Mouse (Mus musculus) ovary, postnatal 14 days (tissue): ENCODE data around the gene Cenpe.
"Not testable (repeated sequence)": the region's sequence is repeated elsewhere in the genome, so short reads cannot be mapped to it uniquely, and the experiment has no call there.

Experiments
- DNase-seq: peaks from one replicate; pipeline ENCODE4 v3.0.0; 2022; ENCODE audit warnings: low spot score

Cenpe gene

DNA sequence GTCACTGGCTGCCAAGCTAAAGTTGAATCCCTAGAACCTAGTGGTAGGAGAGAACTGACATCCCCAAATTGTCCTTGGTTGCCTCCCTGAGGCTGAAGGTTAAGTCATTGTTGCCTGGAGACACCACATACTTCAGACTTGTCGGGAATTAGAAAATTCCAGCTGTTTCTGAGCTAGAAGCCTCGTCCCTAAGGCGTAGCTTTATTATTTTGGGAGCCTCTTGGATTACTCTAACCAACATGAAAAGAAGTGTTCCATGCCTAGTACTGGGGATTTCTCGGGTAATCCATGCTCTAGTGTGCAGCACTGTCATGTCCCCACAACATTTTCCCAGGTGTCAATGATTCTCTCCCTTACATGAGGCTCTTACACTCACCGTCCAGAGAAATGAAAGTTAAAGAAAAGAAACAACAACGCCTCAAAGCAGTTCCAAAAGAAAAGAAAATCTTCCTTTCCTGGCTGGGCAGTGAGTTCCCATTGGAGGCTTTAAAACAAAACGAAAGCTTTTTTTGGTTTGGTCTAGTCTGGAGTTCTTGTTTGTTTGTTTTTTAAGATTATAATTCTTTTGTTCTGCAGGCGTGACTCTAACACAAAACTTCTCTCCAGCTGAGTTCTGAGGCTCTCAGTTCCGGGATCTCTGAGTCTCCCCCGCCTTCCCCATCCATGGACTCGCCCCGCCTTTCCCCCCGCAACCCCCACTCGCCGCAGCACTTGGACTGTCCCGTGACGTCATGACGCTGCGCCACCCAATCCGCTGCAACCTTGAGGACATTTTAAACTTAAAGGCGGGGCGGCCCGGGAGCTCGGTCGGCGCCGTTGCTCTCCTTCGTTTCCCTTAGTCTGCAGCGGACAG, at the start of gene Cenpe:
Cenpe (plus strand) TSS at position 733 of the 853 bp plus-strand sequence.
- peak; percentile 86 for DNase-seq

DNA sequence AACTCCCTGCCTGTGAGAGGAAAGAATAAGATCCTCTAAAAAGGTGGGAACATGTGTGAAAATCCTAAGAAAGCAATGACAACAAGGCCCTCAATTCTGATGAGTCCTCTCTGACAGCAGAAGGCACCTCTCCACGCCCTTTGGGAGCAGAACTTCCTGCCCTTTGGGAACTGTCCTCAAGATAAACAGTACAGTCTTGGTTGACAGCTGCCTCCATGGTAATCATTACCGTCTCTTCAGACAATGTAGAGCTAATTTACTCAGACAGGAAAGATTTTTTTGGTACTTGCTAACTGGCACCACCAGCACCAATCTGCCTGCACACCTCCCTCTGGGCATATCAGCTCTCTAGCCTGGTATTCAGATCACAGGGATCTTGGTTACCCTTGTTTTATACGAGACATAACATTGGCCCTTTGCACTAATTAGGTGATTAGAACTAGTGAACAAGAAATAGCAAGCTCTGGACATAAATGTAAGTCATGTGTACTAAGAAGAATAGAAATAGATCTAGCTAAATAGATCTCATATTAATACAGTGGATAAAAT, 40.4 kb upstream of the Cenpe start:
- DNase-seq = no peak

DNA sequence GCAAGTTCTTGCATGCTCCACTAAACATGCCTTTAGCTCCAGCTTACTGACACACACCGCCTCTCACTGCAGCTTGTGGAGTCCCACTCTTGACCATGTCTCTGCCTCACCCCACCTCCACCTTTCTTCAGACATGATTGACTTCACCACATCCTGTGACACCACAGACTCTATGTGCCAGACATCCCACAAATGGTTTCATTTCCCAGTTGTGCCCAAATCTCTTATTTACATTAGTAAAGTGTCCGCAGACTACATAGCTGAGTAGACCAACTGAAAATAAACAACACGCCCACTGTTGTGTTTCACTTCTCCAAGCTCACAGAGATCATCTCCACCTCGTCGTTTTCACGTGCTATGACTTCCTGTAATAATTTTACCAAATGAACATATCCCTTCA, 20.5 kb upstream of the Cenpe start:
- no peak for DNase-seq

DNA sequence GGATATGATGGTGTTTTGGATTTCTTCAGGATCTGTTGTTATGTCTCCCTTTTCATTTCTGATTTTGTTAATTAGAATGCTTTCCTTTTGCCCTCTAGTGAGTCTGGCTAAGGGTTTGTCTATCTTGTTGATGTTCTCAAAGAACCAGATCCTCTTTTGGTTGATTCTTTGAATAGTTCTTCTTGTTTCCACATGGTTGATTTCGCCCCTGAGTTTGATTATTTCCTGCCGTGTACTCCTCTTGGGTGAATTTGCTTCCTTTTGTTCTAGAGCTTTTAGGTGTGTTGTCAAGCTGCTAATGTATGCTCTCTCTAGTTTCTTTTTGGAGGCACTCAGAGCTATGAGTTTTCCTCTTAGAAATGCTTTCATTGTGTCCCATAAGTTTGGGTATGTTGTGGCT, 14.3 kb upstream of the Cenpe start:
- not testable (repeated sequence) for DNase-seq

DNA sequence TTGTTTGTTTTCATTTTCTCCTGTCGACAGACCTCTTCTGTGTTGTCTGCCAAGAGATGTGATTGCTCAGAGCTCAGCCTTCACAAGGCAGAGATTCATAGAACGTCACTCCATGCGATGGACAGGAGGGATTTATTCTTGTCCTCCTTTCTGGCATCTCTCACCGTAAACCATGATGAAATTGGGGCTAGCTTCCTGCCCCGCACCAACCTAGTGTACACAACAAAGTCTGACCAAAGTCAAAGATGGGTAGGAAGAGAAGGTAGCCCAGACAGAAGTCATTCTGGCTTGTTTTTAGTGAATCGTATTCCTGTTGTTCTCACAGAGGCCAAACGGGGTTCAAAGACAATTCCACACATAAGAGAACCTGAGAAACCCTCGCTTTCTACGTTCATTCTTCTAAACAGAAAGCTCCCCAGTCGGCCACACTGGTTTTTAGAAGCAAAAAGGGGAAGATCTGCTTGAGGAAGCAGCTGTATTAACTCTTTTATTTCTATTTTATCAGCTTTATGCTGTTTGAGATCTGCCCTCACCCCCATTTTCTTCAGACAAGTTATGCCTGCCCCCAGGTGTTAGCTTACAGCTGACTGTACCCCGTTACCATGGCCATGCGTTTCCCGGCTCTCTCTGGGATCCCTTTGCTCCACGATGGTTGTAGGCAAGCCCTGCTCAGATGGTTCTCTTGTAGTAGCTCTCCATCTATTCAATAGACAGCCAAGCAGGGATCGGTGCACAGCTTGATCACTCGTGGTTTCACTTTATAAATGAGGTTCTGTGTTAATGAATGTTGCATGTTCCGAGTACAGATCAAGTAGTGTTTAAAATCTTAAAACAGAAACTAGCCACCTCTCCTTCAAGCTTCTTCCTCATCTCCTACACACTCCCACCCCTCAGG, 11.7 kb upstream of the Cenpe start:
- no peak for DNase-seq

DNA sequence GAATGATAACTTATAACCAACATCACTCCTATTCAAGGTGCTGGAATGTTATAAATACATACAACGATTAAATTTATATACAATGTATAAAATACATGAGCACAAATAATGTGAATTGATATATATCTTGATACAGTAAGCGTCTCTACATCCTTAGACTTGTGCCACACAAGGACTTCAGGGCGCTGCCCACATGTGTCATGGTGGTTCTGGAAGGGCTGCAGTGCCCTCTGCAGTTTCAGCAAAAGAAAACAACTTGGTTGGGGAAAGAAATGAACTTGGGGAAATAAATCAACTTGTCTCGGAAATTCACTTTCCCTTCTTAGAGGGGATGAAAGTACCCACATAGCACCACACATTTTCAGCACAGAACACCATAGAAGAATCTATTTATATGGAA, 5.7 kb upstream of the Cenpe start:
- DNase-seq = peak; percentile 9

DNA sequence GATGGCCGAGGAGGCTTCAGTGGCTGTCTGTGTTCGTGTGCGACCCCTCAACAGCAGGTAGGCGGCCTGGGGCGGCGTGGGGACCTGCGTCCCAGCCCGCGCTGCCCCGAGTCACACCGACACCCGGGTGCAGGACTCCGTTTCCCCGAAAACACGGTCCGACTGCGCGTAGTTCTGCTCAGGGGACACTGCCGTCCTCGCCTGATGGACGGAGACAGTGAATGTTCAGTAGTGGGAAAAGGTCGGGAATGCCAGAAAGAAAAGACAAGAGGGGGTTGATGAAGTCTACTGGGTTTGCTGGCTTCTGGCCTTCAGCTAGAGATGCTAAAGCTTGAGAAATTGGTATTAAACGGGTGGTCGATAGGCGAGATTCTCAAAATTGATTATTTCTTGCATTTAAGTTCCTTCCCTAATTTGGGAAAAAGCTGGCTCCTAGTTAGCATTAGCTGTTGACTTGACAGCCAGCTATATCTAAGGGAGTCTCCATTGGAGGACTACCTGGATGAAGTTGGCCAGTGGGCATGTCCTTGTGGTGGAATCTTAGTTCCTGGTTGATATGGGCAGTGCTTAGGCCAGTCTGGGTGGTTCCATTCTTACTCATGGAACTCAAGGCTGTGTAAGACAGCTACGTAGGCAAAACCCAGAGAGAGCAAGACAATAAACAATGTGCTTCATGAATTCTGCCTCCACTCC, 467 bp downstream of the Cenpe start:
- DNase-seq = no peak

DNA sequence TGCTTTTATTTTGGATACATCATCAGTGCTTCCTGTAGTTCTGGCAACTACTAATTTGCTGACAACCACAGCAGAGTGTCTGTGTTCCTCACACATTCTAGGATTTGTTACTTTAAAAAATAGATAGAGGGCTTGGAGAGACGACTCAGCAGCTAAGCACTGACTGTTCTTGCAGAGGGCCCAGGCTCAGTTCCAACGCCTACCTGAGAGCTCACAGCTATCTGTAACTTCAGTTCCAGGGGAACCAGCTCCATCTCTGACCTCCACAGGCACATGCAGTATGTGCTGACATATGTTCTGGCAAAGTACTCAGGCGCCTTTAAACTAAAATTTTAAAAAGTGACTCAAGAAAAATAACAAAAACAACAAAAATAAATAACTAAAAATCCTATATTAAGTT, 19.7 kb downstream of the Cenpe start:
- no peak for DNase-seq

DNA sequence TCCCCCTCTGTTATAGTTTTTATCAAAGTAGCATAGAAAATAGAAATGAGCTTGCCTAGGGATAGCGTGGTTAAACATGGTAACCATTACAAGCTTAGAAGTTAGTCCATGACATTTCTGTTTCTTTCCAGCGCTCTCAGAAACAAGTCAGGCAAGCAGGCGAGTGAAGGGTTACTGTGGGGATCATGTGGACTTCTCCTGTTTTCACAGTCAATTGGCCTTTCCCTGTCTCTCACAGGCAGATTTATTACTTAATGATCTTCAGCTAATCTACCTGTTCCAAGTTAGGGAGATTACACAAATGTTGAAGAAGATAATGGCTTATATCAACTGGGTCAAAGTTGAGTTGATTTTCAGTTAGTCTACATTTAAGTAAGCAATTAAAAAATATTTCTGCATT, 20.1 kb downstream of the Cenpe start:
- no peak for DNase-seq

DNA sequence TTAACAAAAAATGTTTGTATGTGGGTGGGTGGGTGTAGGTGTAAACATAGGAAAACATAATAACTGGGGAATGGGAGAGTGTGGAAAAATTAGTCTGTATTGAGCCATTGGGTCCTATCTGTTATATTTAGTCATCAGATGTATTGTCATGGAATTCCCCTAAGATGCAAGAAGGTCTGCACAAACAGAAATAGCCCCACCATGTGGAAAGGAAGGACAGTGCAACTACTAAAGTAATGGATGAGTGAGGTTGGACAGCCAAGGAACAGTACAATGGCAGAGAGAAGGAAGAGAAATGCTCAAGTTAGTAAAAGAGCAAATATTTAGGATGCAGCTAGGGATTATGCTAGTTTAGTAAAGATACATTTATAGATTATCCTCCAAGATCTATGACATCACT, 33.4 kb downstream of the Cenpe start:
- no peak for DNase-seq

DNA sequence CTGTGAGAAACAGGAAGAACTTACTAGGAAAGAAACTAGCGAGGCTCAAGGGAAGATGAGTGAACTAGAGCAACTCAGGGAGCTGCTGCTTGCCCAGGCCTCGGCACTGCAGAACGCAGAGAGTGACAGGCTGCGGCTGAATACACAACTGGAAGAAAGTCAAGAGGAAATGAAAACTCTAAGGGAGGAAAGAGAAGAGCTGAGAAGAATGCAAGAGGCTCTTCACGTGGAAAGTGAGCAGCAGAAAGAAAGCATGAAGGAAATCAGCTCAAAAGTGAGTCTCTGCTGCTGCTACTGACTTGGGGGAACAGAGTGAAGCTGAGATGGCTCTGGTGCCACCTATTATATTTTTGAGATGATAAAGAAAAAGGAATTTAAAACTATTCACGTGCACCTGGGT, 34.5 kb downstream of the Cenpe start:
- no peak for DNase-seq

DNA sequence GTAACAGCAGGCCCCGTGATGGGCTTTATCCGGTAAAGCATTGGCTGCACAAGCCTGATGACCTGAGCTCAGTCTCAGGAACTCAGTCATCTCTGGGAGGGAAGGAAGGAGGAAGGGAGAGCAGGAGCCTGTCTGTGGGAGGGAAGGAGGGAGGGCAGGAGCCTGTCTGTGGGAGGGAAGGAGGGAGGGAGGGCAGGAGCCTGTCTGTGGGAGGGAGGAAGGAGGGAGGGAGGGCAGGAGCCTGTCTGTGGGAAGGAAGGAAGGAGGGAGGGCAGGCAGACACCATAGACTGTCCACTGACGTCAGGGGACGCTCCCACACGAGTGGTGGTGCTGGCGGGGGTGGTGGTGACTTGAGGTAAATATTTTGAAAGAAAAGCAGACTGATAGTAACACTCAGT, 36.8 kb downstream of the Cenpe start:
- DNase-seq = no peak

DNA sequence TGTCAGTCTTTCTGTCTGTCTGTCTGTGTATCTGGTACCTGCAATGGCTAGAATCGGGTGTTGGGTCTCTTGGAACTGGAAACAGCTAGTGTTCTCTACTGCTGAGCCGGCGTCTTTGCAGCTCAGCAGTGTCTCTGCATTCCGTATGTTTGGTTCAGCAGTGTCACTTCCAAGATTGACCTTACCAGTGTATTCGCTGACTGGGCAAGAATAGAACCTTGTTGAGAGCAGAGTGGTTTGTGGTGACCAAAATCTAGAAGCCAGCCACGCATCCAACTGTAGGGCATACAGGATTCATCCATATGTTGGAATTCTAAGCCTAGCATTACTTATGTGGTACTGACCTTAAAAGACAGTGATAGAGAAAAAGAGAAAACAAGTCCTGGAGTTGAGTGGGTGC, 39.5 kb downstream of the Cenpe start:
- DNase-seq = no peak

DNA sequence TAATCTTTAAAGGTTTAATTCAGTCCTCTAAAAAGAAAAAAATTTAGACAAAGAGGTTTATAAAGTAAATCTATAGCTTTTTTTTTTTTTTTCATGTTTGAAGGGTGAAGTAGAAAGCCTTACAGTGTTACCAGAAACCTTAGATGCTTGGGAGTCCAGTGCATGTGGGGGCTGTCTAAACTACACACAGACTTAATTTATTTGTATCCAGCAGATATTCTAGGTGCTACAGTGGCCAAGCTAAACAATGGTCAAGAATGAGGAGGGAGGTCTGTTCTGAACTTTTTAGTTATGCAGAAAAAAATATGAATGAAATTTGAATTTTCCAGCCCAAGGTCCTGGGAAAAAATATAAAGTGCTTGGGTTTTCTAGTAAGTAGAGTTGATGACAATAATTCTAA, 42.4 kb downstream of the Cenpe start:
- no peak for DNase-seq

DNA sequence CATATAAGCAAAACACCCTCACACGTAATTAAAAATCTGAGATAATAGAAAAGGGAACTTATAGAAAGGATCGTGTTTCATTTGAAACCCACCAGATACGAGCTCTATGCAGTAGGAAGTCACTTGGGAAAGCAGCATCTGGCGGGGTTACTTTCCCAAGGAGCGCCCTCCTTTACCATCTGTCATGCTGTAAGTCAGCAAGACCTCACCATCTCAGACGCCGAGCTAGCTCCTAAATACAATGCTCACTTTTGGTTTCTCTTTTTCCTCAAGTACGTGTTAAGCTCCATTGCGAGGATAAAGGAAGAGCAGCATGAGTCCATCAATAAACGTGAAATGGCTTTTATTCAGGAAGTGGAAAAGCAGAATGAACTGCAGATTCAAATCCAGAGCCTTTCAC, 46.6 kb downstream of the Cenpe start:
- DNase-seq = no peak

DNA sequence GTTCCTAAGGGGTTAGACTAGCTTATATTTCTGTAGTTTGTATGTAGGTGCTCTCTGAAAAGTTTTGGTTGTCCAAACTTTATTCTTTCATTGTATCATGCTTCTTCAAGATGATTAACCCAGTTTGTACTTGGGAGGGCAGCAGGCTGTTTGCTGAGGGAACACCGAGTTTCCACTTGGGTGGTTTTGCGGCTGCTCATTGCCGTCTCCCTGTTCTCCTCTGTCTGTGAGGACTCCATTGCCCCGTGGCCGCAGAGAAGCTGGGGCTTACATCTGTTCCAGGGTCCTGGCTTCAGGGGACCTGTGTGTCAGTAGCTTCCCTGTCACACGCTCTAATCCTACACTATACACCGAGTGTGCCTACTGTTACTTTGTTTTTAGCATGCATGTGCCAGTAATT, 47.9 kb downstream of the Cenpe start:
- DNase-seq = no peak

DNA sequence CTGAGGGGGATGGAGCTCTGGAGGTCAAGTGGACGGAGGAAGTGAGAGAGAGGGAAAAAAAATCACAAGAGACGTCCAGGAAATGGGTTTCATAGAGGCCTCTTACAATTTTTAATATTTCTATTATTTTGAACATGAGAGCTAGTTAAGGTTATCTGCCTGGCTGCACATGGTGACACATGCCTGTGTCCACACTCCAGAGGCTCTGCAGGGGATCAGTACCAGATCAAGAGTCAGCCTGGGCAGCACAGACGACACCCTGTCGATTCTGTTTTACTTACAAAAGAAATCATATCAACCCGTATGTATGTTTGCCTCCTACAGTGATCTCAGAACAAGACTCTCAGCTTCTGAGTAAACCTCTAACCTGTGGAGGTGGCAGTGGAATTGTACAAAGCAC, 56.3 kb downstream of the Cenpe start:
- no peak for DNase-seq

DNA sequence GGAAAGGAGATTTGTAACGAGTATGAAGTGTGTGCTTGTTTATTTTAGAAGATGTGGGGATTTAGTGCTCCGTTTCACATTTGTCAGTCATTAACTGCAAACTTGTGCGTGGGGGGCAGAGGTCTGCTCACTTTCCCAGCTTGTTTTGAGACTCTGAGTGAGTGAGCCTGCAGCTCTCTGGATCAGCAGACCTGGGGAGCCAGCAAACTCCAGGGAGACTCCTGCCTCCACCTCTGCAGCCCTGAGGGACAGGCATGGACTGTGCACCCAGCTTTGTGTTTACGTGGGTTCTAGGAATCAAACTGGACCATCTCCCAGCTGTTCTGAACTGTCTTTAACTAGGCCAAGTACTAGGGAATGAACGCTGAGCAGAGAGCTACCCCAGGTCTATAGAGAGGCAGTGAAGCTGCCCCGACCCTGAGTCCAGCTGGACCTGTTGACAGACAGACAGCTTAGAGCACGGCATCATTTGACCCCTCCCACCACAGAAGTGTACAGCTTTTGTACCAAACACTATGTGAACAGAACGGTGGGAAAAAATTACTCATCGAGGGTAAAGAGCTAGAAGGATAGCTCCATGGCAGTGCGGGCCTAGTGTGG, 57.2 kb downstream of the Cenpe start:
- no peak for DNase-seq

DNA sequence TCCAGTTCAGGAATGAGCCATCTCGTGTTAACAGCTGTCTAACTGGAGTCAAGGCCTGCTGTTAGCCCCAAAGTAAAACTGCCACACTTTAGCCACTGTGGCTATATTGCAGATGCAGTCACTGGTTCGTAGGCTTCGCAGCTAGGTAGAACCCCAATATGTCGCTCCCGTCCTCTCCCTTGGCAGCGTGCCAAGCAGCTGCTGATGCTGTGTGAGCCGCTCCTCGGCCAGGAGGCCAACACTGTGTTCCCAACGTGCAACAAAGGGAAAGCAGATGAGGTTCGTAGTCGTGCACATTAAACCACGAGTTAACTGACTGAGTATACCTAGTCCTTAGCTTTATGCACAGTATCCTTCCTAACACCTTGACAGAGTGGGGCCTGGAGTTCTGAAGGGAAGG, 60.3 kb downstream of the Cenpe start:
- DNase-seq = no peak

DNA sequence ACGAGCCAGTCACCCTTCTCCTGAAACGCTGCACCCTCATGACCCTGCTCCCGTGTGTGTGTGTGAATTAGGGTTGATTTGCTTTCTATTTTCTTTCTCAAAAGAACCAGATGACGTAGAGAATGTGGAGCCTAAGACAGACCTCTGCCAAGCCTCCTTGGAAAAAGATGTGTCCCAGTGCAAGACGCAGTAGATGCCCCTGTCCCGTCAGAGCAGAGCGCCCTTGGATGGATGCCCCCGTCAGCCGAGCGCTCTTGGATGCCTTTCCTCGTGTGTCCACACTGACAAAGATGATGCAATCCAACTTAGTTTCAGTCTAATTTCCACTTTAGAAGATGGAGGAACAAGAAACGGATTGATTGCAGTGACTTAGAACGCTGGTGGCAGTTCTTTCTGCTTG, 60.7 kb downstream of the Cenpe start:
- no peak for DNase-seq

DNA sequence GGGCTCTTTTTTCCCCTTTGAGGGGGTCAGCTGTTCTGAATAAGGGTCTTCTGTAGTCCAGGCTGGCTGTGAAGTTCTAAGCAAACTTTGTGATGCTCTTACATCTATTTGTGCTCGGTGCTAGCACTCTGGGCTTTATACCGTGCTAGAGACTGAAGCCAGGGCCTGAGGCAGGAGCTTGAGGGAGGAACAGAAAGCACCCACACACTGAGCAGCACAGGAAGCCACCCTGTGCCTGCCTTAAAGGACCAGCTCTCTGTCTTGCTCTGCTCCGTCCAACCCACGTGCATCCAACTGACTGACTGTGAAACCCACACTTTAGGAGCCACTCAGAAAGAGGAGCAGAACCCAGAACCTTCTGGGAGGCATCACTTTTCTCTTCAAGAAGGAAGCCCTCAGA, 67.8 kb downstream of the Cenpe start:
- no peak for DNase-seq
